Mouse (Mus musculus): ENCODE measurements around the gene Robo3. TPM values are rescaled to one million over a fixed set of nuclear protein-coding genes. Genes with fewer than 3 reads are reported as not detected.

Gene Robo3
- polyA plus RNA-seq, 1 experiment from 2014 or later, result 0.53 TPM

Other genes starting within 250 kb of the Robo3 start
- 11.4 and 11.7 TPM in 2 replicates for gene Tmem218, start 225.0 kb downstream of the Robo3 start, polyA plus RNA-seq (2015; fragmentation: Nextera tagmentation; extraction: Ambion mirVana)
- gene Slc37a2, start 177.5 kb downstream of the Robo3 start, polyA plus RNA-seq (2015; fragmentation: Nextera tagmentation; extraction: Ambion mirVana), result 1.9 and 4.5 TPM in 2 replicates
- gene Ccdc15, start 84.8 kb downstream of the Robo3 start, polyA plus RNA-seq (2015; fragmentation: Nextera tagmentation; extraction: Ambion mirVana), result 7.1 and 8.0 TPM in 2 replicates
- not detected in 2 replicates for gene Hepacam, start 65.9 kb downstream of the Robo3 start, polyA plus RNA-seq (2015; fragmentation: Nextera tagmentation; extraction: Ambion mirVana)
- 15.8 and 19.6 TPM in 2 replicates for gene Robo4, start 31.3 kb downstream of the Robo3 start, polyA plus RNA-seq (2015; fragmentation: Nextera tagmentation; extraction: Ambion mirVana)
- 22.1 and 23.9 TPM in 2 replicates for gene Msantd2, start 56.1 kb upstream of the Robo3 start, polyA plus RNA-seq (2015; fragmentation: Nextera tagmentation; extraction: Ambion mirVana)
- 72.7 and 76.5 TPM in 2 replicates for gene Esam, start 94.8 kb upstream of the Robo3 start, polyA plus RNA-seq (2015; fragmentation: Nextera tagmentation; extraction: Ambion mirVana)
- 0.91 and 1.4 TPM in 2 replicates for gene Vsig2, start 106.0 kb upstream of the Robo3 start, polyA plus RNA-seq (2015; fragmentation: Nextera tagmentation; extraction: Ambion mirVana)
- gene Nrgn, start 119.7 kb upstream of the Robo3 start, polyA plus RNA-seq (2015; fragmentation: Nextera tagmentation; extraction: Ambion mirVana), result 3.4 and 4.2 TPM in 2 replicates
- gene Siae, start 122.5 kb upstream of the Robo3 start, polyA plus RNA-seq (2015; fragmentation: Nextera tagmentation; extraction: Ambion mirVana), result 9.5 and 9.6 TPM in 2 replicates
- gene Spa17, start 180.5 kb upstream of the Robo3 start, polyA plus RNA-seq (2015; fragmentation: Nextera tagmentation; extraction: Ambion mirVana), result 6.6 and 6.7 TPM in 2 replicates
- 140 and 141 TPM in 2 replicates for gene Tbrg1, start 224.1 kb upstream of the Robo3 start, polyA plus RNA-seq (2015; fragmentation: Nextera tagmentation; extraction: Ambion mirVana)
- gene Panx3, start 236.0 kb upstream of the Robo3 start, polyA plus RNA-seq (2015; fragmentation: Nextera tagmentation; extraction: Ambion mirVana), result 5.4 TPM in 1 of 2 replicates, not detected in the other